Mouse (Mus musculus): ENCODE measurements around the gene Olfr1291-ps1.

DNA sequence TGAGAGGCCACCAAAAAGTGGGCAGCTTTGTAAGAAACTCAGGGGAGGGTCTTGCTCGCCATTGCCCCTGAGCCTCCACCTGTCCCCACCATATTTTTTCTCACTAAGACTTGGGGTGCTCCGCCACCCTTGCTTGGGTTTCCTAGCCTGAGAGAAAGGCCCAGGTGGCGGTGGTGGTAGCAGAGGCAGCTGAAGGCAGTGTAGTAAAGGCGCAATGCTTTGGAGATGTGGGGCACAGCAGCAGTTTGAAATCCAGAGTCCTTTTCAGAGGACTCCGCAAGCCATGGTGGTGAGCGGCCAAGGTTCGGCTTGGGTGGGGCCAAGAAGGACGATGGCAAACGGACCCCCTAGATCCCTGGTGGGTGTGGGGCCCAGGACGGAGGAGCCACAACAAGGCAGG is 20.5 kb downstream of the Olfr1291-ps1 start:
- TF ChIP-seq USF1 (IDR thresholded peaks at IDR 0.05; ENCODE audit: low read depth) (no peak), POLR2A (IDR thresholded peaks at IDR 0.05; ENCODE audit: insufficient read length, low read depth) (no peak), MYOG (IDR thresholded peaks at IDR 0.05; ENCODE audit: control insufficient read depth in 1 of 3, insufficient read depth in 1 of 3, insufficient read length in 2 of 3, low read depth in 2 of 3) (no peak), TCF12 (IDR thresholded peaks at IDR 0.05; ENCODE audit: insufficient read depth, poor library complexity, severe bottlenecking) (no peak)

Measured in myocyte (in vitro differentiated cells).